Mouse (Mus musculus): ENCODE measurements at regions not wholly inside any gene's neighbourhood (a gene's known extent, or its start where the extent isn't known, plus 50 kb on each side); places are given as distances from the start of the nearest gene placed in this dataset.
A peak's percentile ranks its signal among the peaks of the same experiment; 100 is the strongest.

DNA sequence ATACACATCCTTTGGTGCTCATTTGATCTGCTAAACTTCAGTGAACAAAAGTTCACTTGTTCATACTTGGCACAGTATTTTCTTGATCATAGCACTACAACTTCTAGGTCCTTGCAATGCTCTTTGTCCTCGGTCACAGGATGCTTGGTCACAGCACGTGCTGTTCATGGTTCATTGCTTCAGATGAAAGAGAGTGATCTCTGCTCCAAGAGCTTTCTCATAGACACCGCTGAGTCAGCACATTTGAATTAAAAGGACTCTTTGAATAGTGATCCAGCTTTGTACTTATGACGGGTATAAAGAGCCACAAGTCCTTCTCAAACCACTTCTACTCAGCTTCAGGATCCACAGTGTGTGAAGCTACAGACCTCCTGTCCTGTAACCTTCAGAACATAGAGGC lies 649.3 kb upstream of the Arrdc4 start:
- DNase-seq = no peak

DNA sequence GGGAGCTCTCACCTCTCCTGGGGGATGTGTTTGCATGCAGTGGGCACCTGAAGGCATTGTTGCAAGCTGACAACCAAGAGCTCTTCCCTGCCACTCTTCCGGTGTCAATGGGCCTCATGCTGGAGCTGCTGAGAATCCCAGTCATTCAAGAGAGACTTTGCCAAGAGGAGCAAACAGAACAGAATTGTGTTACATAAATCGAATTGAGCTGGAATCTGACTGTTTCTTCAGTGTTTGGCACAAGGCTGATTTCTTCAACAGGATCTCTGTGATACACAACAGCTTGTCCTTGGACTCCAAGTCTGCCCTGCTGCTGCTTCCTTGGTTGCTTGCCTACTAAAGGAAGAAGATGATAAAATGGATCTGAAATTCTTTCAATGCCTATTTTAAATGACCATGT lies 647.8 kb upstream of the Arrdc4 start:
- peak in 1 of 2 experiments; percentile 13 for DNase-seq

Measured in lung, postnatal 4 days (tissue).